Mouse (Mus musculus) forebrain, embryonic 10.5 days (tissue): ENCODE results near the gene Col2a1. TPM values are rescaled to one million over a fixed set of nuclear protein-coding genes. Genes with fewer than 3 reads are reported as not detected.

Source experiments
- DNase-seq: peaks from one replicate; pipeline ENCODE4 v3.0.0-alpha.2; 2017; ENCODE audit warnings: low spot score; ENCODE audit errors: extremely low spot score
- H3K27ac ChIP-seq: fragments of 300-500 bp; sonication (generic); 2 replicates; pipeline ENCODE4 v1.5.1; 2016; ENCODE audit warnings: mild to moderate bottlenecking
- H3K27me3 ChIP-seq: fragments of 300-500 bp; sonication (generic); 2 replicates; pipeline ENCODE4 v1.6.1; 2016; ENCODE audit warnings: mild to moderate bottlenecking; ENCODE audit not compliant: poor library complexity, severe bottlenecking
- H3K36me3 ChIP-seq: fragments of 300-500 bp; sonication (generic); replicated peaks from 2 replicates; pipeline ENCODE4 v1.6.1; 2016; ENCODE audit warnings: mild to moderate bottlenecking, moderate library complexity
- H3K4me1 ChIP-seq: fragments of 300-500 bp; sonication (generic); 2 replicates; pipeline ENCODE4 v1.6.1; 2016
- H3K4me3 ChIP-seq: fragments of 300-500 bp; sonication (generic); 2 replicates; pipeline ENCODE4 v1.5.1; 2016; ENCODE audit warnings: mild to moderate bottlenecking, moderate library complexity
- H3K9me3 ChIP-seq: fragments of 300-500 bp; sonication (generic); 2 replicates; pipeline ENCODE4 v1.6.1; 2016; ENCODE audit warnings: mild to moderate bottlenecking, moderate library complexity
- WGBS: fragments of 180-500 bp; shearing (Covaris S2); methylation state at CpG from one replicate; pipeline ENCODE4 v1.1.7; 2016; 5-methylcytosine and 5-hydroxymethylcytosine counted together
- polyA plus RNA-seq: library from polyadenylated mRNA; unstranded; fragments of >200 nt; fragmentation: Nextera tagmentation; extraction: Ambion mirVana; gene quantifications from 2 replicates; pipeline ENCODE4 v1.2.1, GENCODE M21; 2016

The Col2a1 gene
- polyA plus RNA-seq, 1 experiment from 2014 or later = 183 TPM

DNA sequence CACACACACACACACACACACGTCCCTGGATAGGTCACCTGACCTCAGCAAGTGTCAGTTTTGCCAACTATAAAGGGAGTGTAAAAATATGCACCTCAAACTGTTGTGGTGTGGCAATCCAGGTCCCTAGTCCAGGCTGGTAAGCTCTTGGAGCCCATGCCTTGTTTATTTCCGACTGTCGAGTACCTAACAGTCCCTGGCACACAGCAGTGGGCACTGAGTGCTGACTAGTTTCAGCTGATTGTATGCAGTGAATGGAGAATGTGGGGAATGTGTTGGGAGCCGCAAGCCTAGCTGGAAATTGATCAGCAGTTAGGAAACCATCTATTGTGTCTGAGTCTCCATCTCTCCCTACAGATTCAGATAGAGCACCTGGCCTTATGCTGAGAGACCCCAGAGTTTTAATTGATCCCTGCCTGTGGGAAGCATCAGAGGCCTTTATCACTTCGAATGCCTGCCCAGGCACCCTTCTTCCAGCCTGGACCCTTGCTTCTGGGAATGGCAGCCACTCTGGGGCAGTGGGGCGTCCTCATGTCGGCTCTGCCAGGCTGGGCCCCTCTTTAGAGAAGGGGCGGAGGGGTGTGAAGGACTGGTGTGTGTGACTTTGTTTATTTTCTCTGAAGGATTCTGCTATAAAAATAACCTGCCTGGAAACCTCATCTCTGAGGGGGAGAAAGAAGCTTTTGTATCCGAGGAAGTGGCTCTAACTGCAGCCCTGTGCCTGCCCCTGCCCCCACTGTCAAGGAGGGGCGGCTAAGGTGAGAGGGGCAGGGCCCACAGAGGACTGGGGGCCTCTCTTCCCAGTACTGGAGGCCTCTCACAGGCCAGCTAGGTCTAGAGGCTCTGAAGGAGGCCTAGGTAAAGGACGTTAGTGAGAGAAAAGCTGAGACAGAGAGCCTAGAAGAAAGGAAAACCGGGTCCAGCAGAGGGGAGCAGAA lies 22.7 kb upstream of the Col2a1 start:
- no peak for DNase-seq
- Histone ChIP-seq H3K4me3 (no peak overlapping the region), H3K27ac (peak overlapping the region; percentile 85), H3K36me3 (peaks cover 2% of the 10 kb centered on the region; the same call in 1 of the 2 replicates), H3K9me3 (no peaks in the 10 kb centered on the region), H3K4me1 (peaks cover 67% of the 10 kb centered on the region), H3K27me3 (peaks cover 6% of the 10 kb centered on the region; the same call in 1 of the 2 replicates)
- 37% methylated on average over 12 of the region's 12 CpGs for WGBS

DNA sequence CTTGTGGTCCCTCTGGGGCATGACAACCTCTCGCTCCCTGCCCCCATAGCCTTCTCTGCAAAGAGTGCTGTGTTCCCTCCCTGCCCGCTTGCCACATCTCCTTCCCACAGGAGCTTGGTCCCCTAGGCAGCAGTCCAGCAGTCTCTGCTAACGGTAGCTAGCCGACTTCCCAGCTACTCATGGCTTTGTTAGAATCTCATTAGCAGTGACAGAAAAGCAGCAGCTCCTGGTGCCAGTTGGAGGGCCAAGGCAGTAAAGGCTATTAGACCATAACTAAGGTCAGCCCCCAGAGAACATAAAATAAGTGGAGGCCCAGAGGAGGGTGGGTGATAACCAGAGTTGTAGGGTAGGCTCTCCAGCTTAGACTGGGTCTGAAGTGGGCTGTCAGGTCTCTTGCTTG lies 21.1 kb upstream of the Col2a1 start:
- no peaks in the 10 kb centered on the region for H3K36me3 ChIP-seq
- no peaks in the 10 kb centered on the region for H3K9me3 ChIP-seq
- H3K4me1 ChIP-seq = peaks cover 61% of the 10 kb centered on the region
- H3K4me3 ChIP-seq = no peak overlapping the region
- peaks cover 6% of the 10 kb centered on the region; the same call in 1 of the 2 replicates for H3K27me3 ChIP-seq
- DNase-seq = no peak
- 0 out of 2 replicates have a peak overlapping the region, but pooled peaks have one; percentile 12 for H3K27ac ChIP-seq
- WGBS = 52% methylated on average over 4 of the region's 4 CpGs

DNA sequence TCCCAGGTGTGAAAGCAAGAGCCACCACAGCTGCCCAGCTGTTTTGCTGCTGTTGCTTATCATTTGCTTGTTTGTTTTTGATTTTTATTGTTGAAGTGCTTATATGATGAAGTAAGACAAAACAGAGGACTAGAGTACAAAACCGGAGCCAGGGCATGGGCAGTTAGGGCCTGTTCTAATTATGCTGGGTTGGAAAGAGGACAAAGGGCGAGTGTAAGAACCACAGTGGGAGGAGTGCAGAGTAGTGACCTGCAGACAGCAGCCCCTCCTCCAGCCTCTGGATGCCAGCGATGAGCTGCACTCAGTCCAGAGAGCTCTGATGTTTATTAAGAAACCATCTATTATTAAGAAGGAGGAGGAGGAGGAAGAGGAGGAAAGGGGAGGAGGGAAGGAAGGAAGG lies 18.6 kb upstream of the Col2a1 start:
- WGBS = 26% methylated on average over 3 of the region's 3 CpGs
- H3K4me1 ChIP-seq = peaks cover 53% of the 10 kb centered on the region
- H3K9me3 ChIP-seq = no peaks in the 10 kb centered on the region
- H3K27ac ChIP-seq = peak overlapping the region; percentile 56
- no peak for DNase-seq
- H3K27me3 ChIP-seq = peaks cover 6% of the 10 kb centered on the region; the same call in 1 of the 2 replicates
- H3K36me3 ChIP-seq = no peaks in the 10 kb centered on the region
- H3K4me3 ChIP-seq = no peak overlapping the region

DNA sequence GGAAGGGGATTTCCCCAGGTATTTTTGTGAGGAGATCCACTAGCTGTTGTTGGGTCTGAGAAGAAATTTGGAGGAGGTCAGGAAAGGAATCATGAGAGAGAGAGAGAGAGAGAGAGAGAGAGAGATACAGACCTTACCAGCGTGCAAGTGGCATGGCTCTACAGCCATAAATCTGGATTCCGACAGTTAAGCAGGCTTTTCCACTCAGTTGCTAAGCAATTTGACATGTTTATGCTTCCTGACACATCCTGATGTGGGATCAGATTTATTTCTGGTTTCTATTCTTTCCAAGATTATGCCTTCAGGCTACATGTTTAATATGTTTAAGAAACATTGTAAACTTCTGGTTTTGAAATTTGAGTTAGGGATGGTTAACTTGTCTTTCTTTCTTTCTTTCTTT lies 17.4 kb upstream of the Col2a1 start:
- WGBS = 74% methylated on average over 2 of the region's 2 CpGs
- no peaks in the 10 kb centered on the region for H3K9me3 ChIP-seq
- no peak for DNase-seq
- H3K27me3 ChIP-seq = peaks cover 6% of the 10 kb centered on the region; the same call in 1 of the 2 replicates
- no peak overlapping the region for H3K4me3 ChIP-seq
- no peak overlapping the region for H3K27ac ChIP-seq
- no peaks in the 10 kb centered on the region for H3K36me3 ChIP-seq
- peaks cover 41% of the 10 kb centered on the region for H3K4me1 ChIP-seq

DNA sequence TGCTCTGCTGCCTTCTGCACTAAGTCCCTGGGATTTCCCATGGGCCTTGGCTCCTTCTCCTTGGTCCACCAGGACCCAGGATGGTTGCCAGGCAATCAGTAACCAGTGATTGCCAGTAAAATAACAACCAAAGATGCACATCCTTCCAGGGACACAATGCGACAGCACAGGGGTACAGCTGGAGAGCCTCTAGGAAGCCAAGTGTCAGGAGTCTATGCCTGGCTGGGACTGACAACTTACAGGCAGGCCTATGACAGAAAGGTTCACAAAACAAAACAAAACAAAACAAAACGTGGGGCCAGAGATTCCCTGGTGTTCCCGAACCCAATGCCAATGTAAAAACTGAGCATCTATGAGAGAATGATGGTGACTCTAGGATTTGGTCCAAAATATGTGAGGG lies 14.6 kb upstream of the Col2a1 start:
- H3K9me3 ChIP-seq = no peaks in the 10 kb centered on the region
- H3K36me3 ChIP-seq = no peaks in the 10 kb centered on the region
- H3K27me3 ChIP-seq = no peaks in the 10 kb centered on the region
- H3K4me3 ChIP-seq = no peak overlapping the region
- H3K4me1 ChIP-seq = peaks cover 19% of the 10 kb centered on the region
- no peak for DNase-seq
- peak overlapping the region; percentile 57; the same call in 1 of the 2 replicates for H3K27ac ChIP-seq
- 77% methylated on average over 3 of the region's 3 CpGs for WGBS

DNA sequence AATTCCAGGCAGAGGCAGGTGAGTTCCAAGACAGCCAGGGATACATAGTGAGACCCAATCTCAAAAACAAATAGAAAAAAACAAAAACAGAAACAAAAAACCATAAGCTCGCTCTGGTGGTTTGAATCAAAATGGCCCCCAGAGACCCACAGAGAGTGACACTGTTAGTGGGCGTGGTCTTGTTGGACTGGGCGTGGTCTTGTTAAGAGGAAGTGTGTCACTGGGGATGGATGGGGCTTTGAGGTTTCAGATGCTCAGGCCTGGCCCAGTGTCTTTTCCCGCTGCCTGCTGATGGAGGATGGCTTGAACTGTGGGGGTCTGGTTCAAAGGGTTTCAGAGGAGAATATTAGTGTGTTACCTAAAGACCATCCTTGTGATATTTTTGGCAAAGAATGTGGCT lies 13.4 kb upstream of the Col2a1 start:
- H3K9me3 ChIP-seq = no peaks in the 10 kb centered on the region
- 89% methylated on average over 4 of the region's 4 CpGs for WGBS
- DNase-seq = no peak
- H3K4me1 ChIP-seq = peaks cover 13% of the 10 kb centered on the region
- H3K27me3 ChIP-seq = no peaks in the 10 kb centered on the region
- H3K36me3 ChIP-seq = no peaks in the 10 kb centered on the region
- no peak overlapping the region for H3K27ac ChIP-seq
- H3K4me3 ChIP-seq = no peak overlapping the region

DNA sequence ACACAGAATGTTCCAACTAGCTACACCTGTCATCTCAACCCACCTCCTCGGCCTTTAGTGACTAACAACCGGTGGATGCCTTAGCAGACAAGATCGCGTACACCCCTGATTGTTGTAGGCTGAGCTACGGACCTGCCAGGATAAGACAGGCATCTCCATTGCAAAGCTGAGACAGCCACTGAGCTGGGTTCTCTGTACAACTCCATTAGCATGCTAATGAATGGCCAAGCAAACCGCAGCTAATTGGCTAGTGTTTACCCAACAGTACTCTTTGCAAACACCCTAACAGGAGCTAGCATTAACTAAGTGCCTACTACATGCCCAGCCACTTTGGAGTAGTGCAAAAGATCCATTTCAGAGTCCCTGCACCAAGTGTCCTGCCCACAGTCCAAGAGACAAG lies 8.3 kb upstream of the Col2a1 start:
- WGBS = 61% methylated on average over 6 of the region's 6 CpGs
- Histone ChIP-seq H3K9me3 (no peaks in the 10 kb centered on the region), H3K27me3 (peaks cover 38% of the 10 kb centered on the region), H3K4me3 (no peak overlapping the region), H3K27ac (no peak overlapping the region), H3K36me3 (no peaks in the 10 kb centered on the region), H3K4me1 (peaks cover 5% of the 10 kb centered on the region; the same call in 1 of the 2 replicates)
- no peak for DNase-seq

DNA sequence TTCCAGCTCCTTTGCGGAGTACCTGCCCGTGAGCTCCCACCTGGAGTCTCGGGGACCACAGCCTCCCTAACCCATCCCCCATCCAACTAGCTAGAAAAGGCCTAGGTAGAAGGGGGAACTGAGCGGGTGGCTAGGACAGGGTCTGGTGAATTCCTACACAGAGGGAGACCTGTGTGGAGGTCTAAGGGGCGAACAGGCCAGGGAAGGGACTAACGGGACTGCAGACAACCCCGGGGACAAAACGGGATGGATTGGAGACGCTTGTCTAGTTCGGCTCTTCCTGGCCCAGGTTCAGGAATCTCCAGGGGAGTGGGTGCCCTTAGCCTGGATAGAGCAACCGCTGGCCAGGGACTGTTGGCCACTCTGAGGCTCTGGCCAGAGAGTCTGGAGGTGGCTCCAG lies 686 bp upstream of the Col2a1 start:
- Histone ChIP-seq H3K9me3 (no peaks in the 10 kb centered on the region), H3K27me3 (peaks cover 83% of the 10 kb centered on the region), H3K4me3 (peak overlapping the region; percentile 71), H3K27ac (peak overlapping the region; percentile 93), H3K4me1 (peaks cover 57% of the 10 kb centered on the region), H3K36me3 (peaks cover 4% of the 10 kb centered on the region; the same call in 1 of the 2 replicates)
- no peak for DNase-seq
- 5% methylated on average over 11 of the region's 11 CpGs for WGBS

DNA sequence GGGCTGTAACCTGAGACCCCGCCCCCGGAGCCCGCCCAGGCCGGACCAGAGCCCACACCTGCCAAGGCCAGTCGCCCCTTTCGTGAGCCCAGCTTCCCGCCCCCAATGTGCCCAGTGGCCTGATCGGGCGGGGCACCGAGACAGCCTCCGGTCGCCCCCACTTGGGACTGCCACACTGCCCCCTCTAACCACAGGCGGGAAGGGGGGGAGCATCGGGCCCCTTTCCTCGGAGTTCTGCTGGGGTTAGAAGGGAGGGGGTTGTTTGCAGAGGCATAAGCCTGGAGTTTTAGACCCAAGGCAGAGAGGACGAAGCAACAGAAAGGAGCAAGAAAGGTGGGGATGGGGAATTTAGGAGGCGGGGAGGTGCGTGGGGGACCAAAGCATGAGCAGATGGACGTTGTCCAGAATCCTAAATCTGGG lies 255 bp upstream of the Col2a1 start:
- Histone ChIP-seq H3K27me3 (peaks cover 84% of the 10 kb centered on the region), H3K36me3 (peaks cover 8% of the 10 kb centered on the region), H3K4me3 (peak overlapping the region; percentile 71), H3K4me1 (peaks cover 61% of the 10 kb centered on the region), H3K27ac (peak overlapping the region; percentile 93), H3K9me3 (no peaks in the 10 kb centered on the region)
- whole genome bisulfite sequencing = under 1% methylated on average over 19 of the region's 19 CpGs
- DNase-seq = no peak

DNA sequence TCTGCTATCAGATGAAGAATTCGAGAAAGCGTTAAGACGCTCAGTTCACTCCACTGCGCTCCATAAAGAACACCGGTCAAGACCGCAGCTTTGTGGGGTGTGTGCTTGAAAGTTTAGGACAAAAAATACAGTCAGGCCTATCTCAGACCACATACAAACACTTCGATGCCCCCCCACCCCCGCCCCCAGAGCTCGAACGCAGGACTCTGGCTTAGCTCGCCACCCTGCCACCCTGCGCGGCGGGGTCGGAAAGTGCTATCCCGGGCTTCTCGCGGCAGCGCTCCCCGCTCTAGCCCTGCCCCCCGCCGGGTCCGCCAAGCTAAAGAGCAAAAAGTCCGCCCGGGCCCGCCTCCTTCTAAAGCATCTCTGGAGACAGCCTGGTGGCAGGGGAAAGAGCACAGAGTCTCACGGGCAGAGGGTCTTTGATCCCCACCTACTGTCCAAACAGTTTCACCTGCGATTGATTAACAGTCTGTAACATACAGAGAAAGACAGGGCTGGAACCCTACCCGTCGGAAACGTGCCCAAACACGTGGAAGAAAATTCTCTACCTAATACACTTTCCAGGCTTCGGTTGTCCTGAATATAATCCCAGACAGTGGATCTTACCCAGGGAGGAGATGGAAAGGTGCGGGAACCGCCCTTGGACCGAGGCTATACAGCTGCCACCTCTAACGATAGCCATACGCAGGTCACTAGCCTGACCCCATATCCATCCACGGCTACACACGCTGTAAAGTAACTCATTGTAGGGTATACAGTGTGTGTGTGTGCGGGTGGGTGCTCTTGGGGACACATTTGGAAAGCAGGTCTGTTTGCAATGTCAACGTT lies 1.3 kb downstream of the Col2a1 start:
- Histone ChIP-seq H3K9me3 (no peaks in the 10 kb centered on the region), H3K36me3 (peaks cover 23% of the 10 kb centered on the region), H3K4me3 (peak overlapping the region; percentile 71), H3K27me3 (peaks cover 86% of the 10 kb centered on the region), H3K27ac (peak overlapping the region; percentile 93), H3K4me1 (peaks cover 71% of the 10 kb centered on the region)
- DNase-seq = peak; percentile 70
- WGBS = under 1% methylated on average over 42 of the region's 42 CpGs

DNA sequence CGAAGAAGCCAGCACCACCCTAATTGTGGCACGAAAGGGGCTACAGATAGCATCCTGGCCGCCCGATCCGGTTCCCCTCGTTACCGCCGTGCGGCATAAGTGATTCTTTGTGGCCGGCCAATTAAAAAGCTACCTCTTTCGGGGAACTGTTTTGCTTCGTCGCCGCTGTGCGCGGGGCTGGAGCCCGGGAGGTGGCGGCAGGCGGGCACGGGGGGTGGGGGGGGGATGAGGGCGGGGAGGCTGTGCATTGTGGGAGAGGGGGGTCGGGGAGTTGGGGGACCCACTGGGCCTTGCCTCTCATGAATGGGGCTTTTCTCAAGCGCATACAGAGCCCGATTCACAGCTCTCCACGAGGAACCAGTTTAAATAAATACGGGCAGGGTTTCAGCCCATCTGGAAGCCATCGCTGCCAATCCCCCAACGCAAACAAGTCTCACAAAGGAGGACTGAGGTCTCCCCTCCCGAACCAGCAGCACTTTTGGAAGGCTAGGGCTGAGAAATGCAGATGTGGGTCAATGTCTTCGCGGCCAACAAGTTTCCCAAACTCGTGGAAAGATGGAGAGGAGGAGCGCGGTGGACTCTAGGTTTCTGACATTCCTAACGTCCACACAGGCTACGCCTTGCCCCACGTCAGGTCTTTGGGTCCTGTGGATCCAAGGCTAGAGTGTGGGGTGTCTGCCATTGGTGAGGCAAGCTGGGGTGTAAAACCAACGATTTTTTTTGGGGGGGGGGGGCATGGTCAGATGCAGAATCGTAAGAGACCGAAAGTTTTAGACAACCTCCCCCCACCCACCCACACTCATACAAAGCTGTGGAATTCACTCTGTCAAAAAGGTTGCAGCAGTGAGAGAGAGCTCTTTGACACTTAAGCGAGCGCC lies 2.1 kb downstream of the Col2a1 start:
- whole genome bisulfite sequencing = under 1% methylated on average over 42 of the region's 42 CpGs
- DNase-seq = peak; percentile 79
- H3K4me1 ChIP-seq = peaks cover 71% of the 10 kb centered on the region

More for the DNA sequence above, 2.1 kb downstream of the Col2a1 start:
- H3K36me3 ChIP-seq = peaks cover 32% of the 10 kb centered on the region
- H3K27me3 ChIP-seq = peaks cover 80% of the 10 kb centered on the region
- no peaks in the 10 kb centered on the region for H3K9me3 ChIP-seq
- peak overlapping the region; percentile 93 for H3K27ac ChIP-seq
- peak overlapping the region; percentile 71 for H3K4me3 ChIP-seq
